Mouse (Mus musculus): ENCODE data around the gene Gja10. TPM values are rescaled to one million over a fixed set of nuclear protein-coding genes. Genes with fewer than 3 reads are reported as not detected.
A peak's percentile ranks its signal among the peaks of the same experiment; 100 is the strongest.

The Gja10 gene
- polyA plus RNA-seq, 1 experiment from 2014 or later: not detected

DNA sequence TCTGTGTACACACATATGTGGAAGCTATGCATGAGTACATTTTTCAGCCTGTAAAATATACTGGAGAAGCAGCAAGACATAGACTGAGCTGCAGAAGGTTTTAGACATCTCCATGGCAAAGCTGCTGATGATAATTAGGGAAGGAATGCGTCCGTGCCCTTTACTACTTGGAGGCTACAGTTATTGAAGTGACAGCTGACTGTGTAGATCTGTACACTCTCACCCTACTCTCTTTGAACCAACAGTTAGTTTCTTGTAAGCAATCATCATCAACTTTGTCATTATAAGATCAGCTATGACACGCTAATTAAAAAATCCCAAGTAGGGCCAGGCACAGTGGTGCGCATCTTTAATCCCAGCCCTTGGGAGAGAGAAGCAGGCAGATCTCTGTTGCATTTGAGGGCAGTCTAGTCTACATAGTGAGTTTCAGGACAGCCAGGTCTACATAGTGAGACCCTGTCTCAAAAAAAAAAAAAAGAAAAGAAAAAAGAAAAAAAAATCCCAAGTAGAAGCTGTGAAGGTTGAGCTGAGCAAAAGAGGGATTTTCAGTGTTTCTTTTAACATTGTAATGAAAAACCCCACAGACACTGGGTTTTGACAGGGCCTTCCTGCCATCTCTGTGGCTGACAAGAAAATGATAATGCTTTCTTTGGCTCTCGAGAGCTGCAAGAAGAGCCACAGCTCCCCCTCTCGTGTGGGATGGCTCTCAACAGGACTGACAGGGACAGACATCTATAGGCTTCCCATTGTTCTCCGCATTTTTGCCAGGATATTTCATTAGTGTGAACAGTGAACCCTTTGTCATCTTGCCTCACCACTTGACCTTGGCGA lies 41.6 kb downstream of the Gja10 start:
- Histone ChIP-seq H3K36me3 (no peaks in the 10 kb centered on the region), H3K4me3 (no peak overlapping the region), H3K27me3 (no peaks in the 10 kb centered on the region), H3K4me1 (replicated peaks) (peaks cover 13% of the 10 kb centered on the region), H3K4me2 (0 out of 2 replicates have a peak overlapping the region, but pooled peaks have one; percentile 13), H3K27ac (0 out of 2 replicates have a peak overlapping the region, but pooled peaks have one; percentile 49), H3K9me3 (replicated peaks) (no peaks in the 10 kb centered on the region), H3K9ac (no peak overlapping the region)
- no peak for ATAC-seq (replicated peaks; ENCODE audit: insufficient number of reproducible peaks, insufficient read depth, low FRiP score, low read depth)
- 49% methylated on average over 8 of the region's 8 CpGs for WGBS

DNA sequence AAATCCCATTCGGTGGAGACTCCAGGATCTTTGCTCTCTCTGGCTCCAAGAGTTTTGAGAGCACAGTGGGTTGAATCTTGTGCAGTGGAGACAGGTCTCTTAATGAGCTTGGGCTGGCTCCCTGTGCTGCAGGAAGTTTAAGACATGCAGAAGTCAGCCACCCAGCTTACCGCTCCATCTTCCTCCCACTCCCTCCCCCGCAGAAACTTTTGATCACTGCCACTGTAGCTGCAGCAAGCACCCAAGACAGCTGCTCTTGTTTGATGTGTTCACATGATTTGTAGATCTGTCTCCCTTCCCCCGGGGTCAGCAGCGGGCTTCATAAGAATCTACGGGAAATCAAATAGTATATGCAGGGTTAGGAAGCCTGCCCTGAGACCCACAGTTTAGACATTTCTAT lies 42.3 kb downstream of the Gja10 start:
- no peak overlapping the region for H3K4me3 ChIP-seq
- H3K9me3 ChIP-seq (replicated peaks): no peaks in the 10 kb centered on the region
- H3K27ac ChIP-seq: no peak overlapping the region
- no peaks in the 10 kb centered on the region for H3K36me3 ChIP-seq
- no peaks in the 10 kb centered on the region for H3K27me3 ChIP-seq
- WGBS: 42% methylated on average over 6 of the region's 6 CpGs
- H3K4me1 ChIP-seq (replicated peaks): peaks cover 13% of the 10 kb centered on the region
- H3K9ac ChIP-seq: no peak overlapping the region
- no peak for ATAC-seq (replicated peaks; ENCODE audit: insufficient number of reproducible peaks, insufficient read depth, low FRiP score, low read depth)
- H3K4me2 ChIP-seq: no peak overlapping the region

DNA sequence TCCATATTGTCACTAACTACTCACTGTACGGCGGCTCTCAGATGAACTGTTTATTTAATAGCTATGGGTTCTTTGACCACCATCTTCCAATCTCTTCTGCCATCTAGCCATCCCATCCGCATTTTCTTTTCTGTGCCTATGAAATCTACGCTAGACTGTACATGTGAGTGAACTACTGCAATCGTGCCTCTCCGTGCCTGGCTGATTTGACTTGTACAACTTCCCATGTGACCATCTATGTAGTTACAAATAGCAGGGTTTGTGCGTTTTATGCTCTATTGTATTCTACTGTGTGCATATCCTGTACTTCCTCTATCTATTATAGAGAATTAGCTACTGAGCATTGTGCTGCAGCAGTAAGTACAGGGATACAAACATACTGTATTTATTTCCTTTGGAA lies 47.1 kb downstream of the Gja10 start:
- no peak overlapping the region for H3K27ac ChIP-seq
- ATAC-seq (replicated peaks; ENCODE audit: insufficient number of reproducible peaks, insufficient read depth, low FRiP score, low read depth): no peak
- H3K4me1 ChIP-seq (replicated peaks): 0 out of 2 replicates have a peak, but pooled peaks cover under 1% of the 10 kb centered on the region
- H3K9ac ChIP-seq: no peak overlapping the region
- no peaks in the 10 kb centered on the region for H3K27me3 ChIP-seq
- H3K36me3 ChIP-seq: no peaks in the 10 kb centered on the region
- H3K9me3 ChIP-seq (replicated peaks): no peaks in the 10 kb centered on the region
- 82% methylated on average over 7 of the region's 7 CpGs for WGBS
- no peak overlapping the region for H3K4me2 ChIP-seq
- no peak overlapping the region for H3K4me3 ChIP-seq

DNA sequence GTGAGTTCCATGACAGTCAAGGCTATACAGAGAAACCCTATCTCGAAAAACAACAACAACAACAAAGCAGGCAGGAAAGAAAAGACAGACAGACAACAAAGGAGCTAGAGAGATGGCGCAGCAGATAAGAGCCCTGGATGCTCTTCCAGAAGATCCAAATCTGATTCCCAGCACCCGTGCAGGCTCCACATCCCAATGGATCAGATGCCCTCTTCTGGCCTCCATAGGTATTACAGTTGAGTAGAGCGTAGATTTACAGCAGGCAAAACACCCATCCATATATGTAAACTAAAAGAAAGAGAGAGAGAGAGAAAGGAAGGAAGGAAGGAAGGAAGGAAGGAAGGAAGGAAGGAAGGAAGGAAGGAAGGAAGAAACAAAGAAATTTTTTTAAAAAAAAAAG lies 51.2 kb downstream of the Gja10 start:
- H3K4me1 ChIP-seq (replicated peaks): no peaks in the 10 kb centered on the region
- no peak for ATAC-seq (replicated peaks; ENCODE audit: insufficient number of reproducible peaks, insufficient read depth, low FRiP score, low read depth)
- no peak overlapping the region for H3K27ac ChIP-seq
- H3K9me3 ChIP-seq (replicated peaks): no peaks in the 10 kb centered on the region
- H3K4me3 ChIP-seq: no peak overlapping the region
- WGBS: 56% methylated on average over 4 of the region's 4 CpGs
- no peaks in the 10 kb centered on the region for H3K27me3 ChIP-seq
- H3K36me3 ChIP-seq: no peaks in the 10 kb centered on the region
- H3K9ac ChIP-seq: no peak overlapping the region
- H3K4me2 ChIP-seq: no peak overlapping the region

DNA sequence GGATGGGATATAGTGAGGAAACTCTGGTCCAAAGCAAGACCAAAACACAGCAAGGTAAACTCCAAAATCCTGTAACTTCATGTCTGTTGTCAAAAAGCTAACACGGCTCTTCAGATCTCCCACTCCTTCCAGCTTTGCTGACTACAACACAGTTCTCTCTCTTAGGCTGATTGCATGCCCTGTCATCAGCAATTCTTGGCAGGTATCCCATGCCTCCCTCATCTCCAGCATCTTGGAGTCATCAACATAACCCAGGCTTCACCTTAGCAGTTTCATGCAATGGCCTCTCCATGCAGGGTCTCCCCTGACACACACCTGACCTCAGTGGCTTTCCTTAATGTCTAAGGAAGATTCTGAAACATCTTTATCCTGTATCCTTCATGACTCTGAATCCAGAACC lies 53.4 kb downstream of the Gja10 start:
- Histone ChIP-seq H3K4me3 (no peak overlapping the region), H3K4me1 (replicated peaks) (no peaks in the 10 kb centered on the region), H3K4me2 (no peak overlapping the region), H3K27me3 (no peaks in the 10 kb centered on the region), H3K27ac (no peak overlapping the region), H3K9me3 (replicated peaks) (no peaks in the 10 kb centered on the region), H3K9ac (no peak overlapping the region), H3K36me3 (no peaks in the 10 kb centered on the region)
- WGBS: 44% methylated on average over 1 of the region's 1 CpGs
- no peak for ATAC-seq (replicated peaks; ENCODE audit: insufficient number of reproducible peaks, insufficient read depth, low FRiP score, low read depth)

Other genes with a start within 250 kb of the Gja10 start
- 24.7 and 31.6 TPM in 2 replicates for gene Casp8ap2, start 12.7 kb upstream of the Gja10 start, polyA plus RNA-seq (2015; fragmentation: Nextera tagmentation; extraction: Ambion mirVana)
- 5.7 and 6.4 TPM in 2 replicates for gene Mdn1, start 54.4 kb upstream of the Gja10 start, polyA plus RNA-seq (2015; fragmentation: Nextera tagmentation; extraction: Ambion mirVana)
- gene Lyrm2, start 197.5 kb upstream of the Gja10 start, polyA plus RNA-seq (2015; fragmentation: Nextera tagmentation; extraction: Ambion mirVana): 101 and 125 TPM in 2 replicates